Mouse (Mus musculus) left cerebral cortex, postnatal 10 days (tissue): ENCODE results near the gene Uqcc1. TPM values are rescaled to one million over a fixed set of nuclear protein-coding genes. Genes with fewer than 3 reads are reported as not detected.

ENCODE experiments used
- DNase-seq, 2 experiments: peaks; one replicate each; pipeline ENCODE4 v3.0.0; 2021 to 2022; ENCODE audit warnings: low spot score in 2 of 2, mixed read lengths in 1 of 2; ENCODE audit errors: extremely low spot score in 1 of 2
- intact Hi-C: fragments of 180-260 bp; cut with DNase I; formaldehyde crosslinking; loops from one replicate; pipeline ENCODE4 v1.15.1; 2025
- total RNA-seq, 2 experiments: library from RNA; stranded (reverse); gene quantifications; 2 replicates each; pipeline ENCODE4 v1.2.3; 2021

Gene Uqcc1
- total RNA-seq, 2 experiments from 2014 or later: 51.8 to 52.9 TPM

DNA sequence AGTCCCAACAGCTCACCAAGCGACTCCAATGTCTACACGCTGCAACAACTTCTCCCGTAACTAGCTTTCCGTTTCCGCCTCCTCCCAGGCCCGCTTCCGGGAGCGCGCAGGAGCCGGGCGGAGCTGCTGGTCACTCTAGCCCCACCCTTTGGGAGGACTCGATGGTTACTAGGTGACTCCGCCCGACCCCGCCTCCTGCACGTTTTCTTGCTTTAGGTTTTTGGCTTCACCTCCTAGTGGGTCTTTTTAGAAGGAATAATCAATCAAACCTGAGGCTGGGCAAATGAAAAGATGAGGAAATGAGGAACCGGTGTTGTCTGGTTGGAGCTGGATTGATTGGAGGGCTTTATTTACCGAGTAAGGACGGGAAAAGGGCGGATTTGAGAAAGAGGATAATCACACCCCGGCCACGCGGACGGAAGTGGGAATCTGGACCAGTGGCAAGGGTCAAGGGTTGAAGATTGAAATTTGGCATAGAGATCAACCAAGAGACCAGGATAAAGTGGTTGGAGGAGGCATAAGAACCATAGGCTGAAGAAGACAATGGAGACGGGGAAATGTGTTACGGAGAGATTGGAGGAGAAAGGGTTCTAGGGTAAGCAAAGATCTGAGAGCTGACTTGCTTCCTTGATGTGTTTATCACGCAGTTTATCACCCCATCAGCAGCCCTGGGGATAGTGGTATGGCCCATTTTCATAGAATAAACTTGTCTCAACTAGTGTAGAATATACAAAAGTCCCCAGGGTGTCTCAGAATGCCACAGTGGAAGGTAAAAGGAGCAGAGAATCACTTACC lies 103.3 kb downstream of the Uqcc1 start, which contains the start of gene Eif6:
Eif6 (minus strand) TSS at position 296 of the 795 bp plus-strand sequence.
- intact Hi-C loops: no loop called here
- peak; percentile 85 to 93 for DNase-seq

- intact Hi-C loops: no loop called here
- peak in 1 of 2 experiments; percentile 47 for DNase-seq
Observed at GRCm38 (mm10) chr2:155825904-155826629, 104.0 kb downstream of the Uqcc1 start.

DNA sequence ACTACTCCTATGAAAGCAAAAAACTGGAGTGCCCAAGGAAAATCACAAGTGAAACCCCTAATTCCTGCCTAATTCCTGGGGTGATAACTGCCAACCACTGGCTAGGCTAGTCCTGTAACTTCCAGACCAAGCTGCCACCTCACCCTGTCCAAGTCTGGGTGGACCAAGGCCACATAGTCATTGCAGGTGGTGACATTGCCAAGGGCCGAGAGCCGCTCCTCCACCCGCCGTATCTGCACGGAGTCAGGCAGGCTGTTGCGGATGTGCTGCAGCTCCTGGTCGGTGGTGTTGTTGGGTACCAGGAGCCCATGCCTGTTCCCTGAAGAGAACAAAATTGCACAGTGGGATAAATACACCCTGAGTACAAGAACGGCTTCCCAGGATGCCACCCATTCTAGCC lies 106.4 kb downstream of the Uqcc1 start:
- DNase-seq: no peak
- intact Hi-C loops: no loop called here

- intact Hi-C loops: no loop called here
- no peak for DNase-seq
Observed at GRCm38 (mm10) chr2:155820779-155821178, 109.3 kb downstream of the Uqcc1 start.

DNA sequence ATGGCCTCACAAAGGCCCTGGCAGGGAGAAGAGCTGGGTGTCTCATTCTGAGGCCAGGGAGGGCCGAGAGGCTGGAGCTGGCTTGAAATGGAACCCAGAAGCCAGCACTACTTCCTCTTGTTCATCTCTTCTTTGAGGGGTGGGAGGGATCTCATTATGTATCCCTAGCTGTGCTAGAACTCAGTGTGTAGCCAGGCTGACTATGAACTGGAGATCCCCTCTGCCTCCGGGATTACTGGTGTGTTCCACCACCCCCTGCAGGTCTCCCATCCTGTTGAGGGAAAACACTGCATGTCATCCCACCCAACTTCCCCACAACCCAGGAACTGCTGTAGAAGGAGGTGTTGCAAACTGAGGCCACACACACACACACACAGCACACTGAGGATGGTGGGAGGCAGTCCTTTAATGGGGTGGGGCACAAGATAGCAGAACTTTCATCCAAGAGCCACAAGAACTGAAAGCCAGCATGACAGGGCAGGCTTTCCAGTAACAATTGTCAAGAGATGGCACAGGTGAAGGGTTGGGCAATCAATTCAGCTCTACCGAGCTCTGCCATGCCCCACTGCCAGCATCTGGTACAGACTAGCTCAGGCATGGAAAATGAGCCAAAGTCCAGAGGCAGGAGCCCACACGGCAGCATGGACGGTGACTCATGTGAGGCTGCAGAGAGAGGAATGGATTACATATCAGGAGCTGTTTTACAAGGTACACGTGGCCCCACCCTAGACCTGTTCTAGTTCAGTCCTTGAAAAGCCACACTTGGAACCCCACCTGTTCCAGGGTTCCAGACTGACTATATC lies 110.5 kb downstream of the Uqcc1 start:
- peak in 1 of 2 experiments; percentile 55 for DNase-seq
- intact Hi-C loops: no loop called here

DNA sequence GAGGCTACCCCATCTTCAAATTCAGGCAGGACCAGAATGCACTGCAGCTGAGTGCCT lies 110.9 kb downstream of the Uqcc1 start, which contains the start of gene BC029722:
BC029722 (minus strand) TSS at position 35 of the 57 bp plus-strand sequence.
- DNase-seq: no peak
- intact Hi-C loops: no loop called here

GRCm38 (mm10) chr2:155818596-155819391 lies 111.3 kb downstream of the Uqcc1 start:
- DNase-seq: peak; percentile 89 to 96
- intact Hi-C loops: no loop called here

DNA sequence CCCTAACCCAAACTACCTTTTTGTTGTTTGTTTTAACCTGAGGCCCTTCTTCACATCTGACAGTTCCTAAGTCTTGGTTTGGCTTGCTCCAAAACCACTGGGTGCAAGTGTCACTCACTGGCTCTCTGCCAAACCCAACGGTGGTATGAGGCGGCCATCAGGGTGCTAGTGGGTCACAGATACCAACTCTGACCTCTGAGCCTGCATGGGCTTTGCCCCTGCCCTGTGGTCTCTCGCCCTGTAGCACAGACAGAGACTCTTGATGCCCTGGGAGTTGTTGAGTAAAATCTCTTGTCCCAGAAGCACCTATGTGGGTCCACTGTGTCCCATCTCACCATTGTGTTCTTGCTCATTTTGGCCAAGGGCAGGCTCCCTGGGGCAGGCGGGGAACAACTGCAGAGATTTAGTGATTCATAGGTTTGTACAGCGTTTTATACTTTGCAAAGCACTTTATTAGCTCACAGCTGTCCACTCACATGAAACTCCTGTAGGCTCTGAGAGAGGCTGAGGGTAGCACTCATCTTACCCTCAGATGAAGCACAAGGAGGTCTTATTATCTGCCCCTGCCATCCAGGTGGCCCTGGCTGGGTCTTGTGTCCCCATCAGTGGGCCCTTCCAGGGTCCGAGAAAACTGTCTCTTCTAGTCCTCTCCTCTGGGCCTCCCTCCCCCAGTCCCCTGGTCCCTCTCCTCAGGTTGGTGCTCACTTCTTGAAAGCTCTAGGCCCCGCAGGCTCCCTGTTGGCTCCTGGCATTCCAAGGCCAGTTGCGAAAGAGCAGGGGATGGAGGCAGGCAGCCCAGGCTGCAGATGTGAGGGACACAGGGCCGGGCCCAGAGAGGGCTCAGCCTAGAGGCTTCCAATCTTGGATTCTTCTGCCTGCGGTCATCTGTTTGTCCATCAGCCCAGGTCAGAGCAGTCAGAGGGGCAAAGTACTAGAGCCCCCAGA lies 112.5 kb downstream of the Uqcc1 start:
- DNase-seq: peak in 1 of 2 experiments; percentile 50
- intact Hi-C loops: no loop called here

DNA sequence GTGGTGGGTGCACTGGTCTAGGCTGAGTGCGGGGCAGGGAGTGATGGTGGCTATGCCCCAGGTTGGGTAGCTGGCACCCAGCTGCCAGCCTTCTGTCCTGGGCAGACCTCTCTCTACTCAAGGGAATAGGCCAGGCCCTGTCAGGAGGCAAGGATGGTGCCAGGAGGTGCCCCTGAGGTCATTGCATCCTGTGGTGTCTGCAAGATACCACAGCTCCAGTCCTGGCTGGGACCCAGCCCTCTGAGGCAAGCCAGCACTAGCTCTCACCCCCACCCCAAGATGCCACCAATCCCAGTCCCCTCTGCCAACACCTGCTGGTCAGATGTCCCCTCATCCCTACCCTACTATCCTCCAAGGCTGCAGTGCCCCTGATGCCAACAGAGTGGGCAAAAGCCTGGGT lies 113.9 kb downstream of the Uqcc1 start:
- intact Hi-C loops: no loop called here
- peak in 1 of 2 experiments; percentile 41 for DNase-seq

GRCm38 (mm10) chr2:155814829-155815228 lies 115.3 kb downstream of the Uqcc1 start:
- peak in 1 of 2 experiments; percentile 39 for DNase-seq
- intact Hi-C loops: no loop called here

DNA sequence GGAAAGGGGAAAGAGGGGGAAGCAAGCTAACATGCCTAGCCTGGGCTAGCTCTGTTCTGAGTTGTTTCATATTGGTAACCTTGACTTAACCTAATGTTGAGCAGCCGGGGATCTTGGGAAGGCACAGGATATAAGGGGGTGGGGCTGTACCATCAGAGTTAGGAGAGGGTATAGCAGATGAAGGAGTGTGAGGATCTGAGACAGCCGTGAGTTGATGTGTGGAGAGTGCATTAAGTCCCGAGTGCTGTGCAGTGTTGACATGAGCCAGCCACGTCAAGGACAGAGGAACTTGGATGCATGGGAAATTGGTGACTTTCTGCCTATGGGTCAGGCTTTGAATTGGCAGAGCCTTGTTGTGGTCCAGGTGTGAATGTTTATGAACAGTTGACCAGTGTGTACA lies 117.5 kb downstream of the Uqcc1 start:
- no peak for DNase-seq
- intact Hi-C loops: no loop called here

GRCm38 (mm10) chr2:155811821-155812396 lies 118.2 kb downstream of the Uqcc1 start:
- intact Hi-C loops: no loop called here

DNA sequence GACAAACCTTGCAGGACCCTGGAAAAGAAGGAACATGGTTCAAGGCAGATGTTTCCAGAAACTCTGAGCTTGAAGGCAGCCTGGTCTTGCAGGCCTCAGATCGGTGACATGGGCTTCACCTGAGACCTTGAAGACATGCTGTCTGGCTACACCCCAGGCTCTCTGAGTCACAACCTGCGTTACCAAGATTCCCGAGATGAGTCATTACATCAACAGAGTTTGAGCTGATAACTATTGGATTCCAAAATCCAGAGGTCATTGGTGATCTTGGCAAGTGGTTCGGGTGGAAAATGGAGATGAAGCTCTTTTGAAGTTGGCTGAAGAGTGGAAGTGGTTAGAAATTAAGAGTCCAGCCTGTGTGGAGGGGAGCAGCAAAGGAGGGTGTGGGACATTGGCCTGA lies 120.5 kb downstream of the Uqcc1 start:
- intact Hi-C loops: no loop called here
- DNase-seq: no peak

More at GRCm38 (mm10) chr2:155811821-155812396, 118.2 kb downstream of the Uqcc1 start:
- DNase-seq: peak; percentile 70 to 80

GRCm38 (mm10) chr2:155807408-155807807 lies 122.7 kb downstream of the Uqcc1 start:
- DNase-seq: no peak

DNA sequence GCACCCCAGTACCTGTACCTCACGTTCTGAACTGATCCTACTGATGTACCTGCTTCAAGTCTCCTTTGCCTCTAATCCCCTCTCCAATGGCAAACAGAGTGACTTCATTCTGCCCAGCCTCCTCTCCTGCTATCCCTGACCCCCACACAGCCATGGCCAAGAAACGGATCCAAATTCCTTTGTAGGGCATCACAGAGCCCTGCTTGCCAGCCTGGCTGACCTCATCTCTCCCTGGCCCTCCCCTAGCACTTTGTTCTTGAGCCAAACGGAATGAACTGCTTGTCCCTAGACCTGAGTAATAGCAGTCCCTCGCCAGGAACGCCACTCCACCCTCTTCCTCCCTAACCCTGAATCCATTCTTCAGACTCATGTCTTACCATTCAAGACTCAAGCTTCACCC lies 123.6 kb downstream of the Uqcc1 start:
- DNase-seq: no peak
- intact Hi-C loops: no loop called here

More at GRCm38 (mm10) chr2:155807408-155807807, 122.7 kb downstream of the Uqcc1 start:
- intact Hi-C loops: no loop called here

GRCm38 (mm10) chr2:155805925-155806255 lies 124.2 kb downstream of the Uqcc1 start:
- no peak for DNase-seq
- intact Hi-C loops: no loop called here

DNA sequence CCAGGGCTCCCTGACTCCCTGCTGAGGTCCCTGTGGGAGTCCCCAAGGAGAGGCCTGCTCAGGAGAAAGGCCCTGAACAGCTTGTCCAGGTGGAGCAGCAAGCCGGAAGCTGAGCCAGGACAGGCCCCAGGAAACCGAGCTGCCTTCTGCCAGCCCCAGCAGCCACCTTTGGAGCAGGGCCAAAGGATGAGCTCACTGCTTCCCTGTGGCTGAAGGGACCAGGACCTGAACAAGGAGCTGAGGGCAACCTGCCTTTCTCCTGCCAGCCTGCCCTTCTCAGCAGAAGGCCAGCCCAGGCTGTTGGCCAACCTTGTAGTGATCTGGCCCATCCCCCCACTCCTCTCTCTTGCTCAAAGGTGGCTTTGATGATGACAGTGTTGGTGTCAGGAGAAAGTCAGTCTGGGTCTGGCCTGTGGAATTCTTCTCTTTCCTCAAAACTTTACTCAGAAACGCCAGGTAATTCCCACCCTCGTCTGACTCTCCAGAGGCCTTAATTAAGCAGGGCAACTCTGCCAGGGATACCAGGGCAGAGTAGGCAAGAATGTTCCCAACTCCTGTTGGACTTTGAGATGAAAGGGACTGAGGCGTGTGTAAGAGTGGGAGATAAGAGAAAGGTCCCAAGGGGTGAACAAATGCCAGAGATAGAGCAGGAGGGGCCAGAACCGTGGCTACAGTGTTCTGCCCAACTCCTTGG lies 124.7 kb downstream of the Uqcc1 start:
- peak in 1 of 2 experiments; percentile 50 for DNase-seq
- intact Hi-C loops: no loop called here
